Mouse (Mus musculus) E14TG2a.4 (cell line): ENCODE measurements at regions not wholly inside any gene's neighbourhood (a gene's known extent, or its start where the extent isn't known, plus 50 kb on each side); places are given as distances from the start of the nearest gene placed in this dataset.

Source experiments
- CTCF ChIP-seq: conservative IDR thresholded peaks from 2 replicates; pipeline ENCODE4 v1.5.1; 2014; ENCODE audit warnings: low read length
- NANOG ChIP-seq: IDR thresholded peaks from 2 replicates; pipeline ENCODE4 v1.6.1; 2014; ENCODE audit warnings: borderline replicate concordance, low read length, mixed read lengths
- POU5F1 ChIP-seq: IDR thresholded peaks from 2 replicates; pipeline ENCODE4 v1.6.1; 2014; ENCODE audit warnings: low read length, borderline replicate concordance

DNA sequence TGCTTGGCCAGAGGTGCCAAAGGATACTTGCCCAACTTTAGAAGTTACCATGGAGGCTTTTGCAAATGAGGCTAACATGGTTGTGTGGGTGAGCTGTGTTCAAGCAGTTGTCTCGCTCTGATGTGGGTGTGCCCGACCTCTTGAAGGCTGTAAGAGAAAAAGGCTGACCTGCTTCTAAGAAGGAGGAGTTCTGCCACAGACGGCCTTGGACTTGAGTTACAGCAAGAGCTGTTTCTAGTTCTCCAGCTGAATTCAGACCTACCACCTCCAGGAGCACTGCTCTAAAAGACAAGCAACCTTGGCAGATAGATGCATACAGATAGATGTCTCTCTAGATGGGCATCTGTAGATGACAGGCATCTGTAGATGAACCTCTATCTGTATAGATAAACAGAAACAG is 202.7 kb upstream of the A230072I06Rik start:
- TF ChIP-seq CTCF (no peak), POU5F1 (no peak), NANOG (no peak)
